Mouse (Mus musculus): ENCODE measurements around the gene Runx1.

GRCm38 (mm10) chr16:92874015-92874414 is 48.1 kb upstream of the Runx1 start:
- TF ChIP-seq CTCF (IDR thresholded peaks at IDR 0.05) = no peak
- TF ChIP-seq EP300 (IDR thresholded peaks at IDR 0.05) = no peak
